Mouse (Mus musculus) C3H10T1/2 (cell line): ENCODE results near the gene Gimap9. TPM values are rescaled to one million over a fixed set of nuclear protein-coding genes. Genes with fewer than 3 reads are reported as not detected.

Source experiments
- polyA plus RNA-seq, 2 experiments: library from polyadenylated mRNA; unstranded; fragments of >200 nt; fragmentation: generic; extraction: Trizol; gene quantifications; one replicate each; pipeline ENCODE4 v1.2.1; 2012; ENCODE audit warnings: missing spikeins in 2 of 2

The Gimap9 gene
- polyA plus RNA-seq: under 1 TPM in 1 of 2 experiments, not detected in 1; 0.08 TPM

DNA sequence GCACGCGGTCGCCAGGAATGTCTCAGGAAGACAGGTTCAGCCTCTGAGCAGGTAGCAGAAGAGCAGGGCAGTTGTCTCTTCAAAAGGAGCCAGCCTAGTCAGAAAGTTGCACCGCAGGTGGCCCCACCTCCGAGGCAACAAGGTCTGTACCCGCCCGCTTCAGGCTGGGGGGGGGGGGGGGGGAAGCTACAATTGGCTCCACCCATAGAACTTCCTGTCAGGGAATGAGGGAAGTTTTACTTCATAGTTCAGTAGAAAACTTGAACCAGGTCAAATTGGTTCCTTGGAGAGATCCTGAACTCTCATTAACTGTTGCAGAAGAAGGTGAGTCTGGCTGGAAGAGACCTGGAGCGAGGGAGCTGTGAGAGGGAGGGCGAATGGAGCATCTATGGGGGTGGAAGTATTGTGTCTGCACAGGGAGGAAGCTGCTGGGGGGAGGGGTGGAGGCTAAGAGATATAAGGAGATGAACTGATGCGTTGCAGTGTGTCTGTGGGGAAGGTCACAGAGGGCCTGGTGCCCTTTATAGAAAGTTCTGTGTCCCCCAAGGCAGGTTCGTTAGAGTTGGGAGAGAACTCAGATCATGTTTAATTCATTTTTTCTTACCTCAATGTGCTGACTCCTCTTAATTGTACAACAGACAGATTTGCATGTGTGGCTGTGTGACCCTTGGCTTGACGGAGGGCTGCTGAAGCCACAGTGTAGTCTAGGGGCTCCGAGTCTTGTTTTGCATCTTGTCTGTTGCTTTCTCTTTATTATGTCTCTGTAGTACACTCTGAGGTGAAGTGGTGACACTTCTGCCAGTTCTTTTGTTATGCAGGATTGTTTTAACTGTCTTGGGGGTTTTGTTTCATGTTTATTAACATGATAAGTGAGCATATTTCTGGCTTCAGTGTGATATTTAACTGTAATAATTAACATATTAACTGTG lies at the start of gene Gimap9:
TSS of gene Gimap9 (plus strand) at position 199 of the 929 bp plus-strand sequence.

DNA sequence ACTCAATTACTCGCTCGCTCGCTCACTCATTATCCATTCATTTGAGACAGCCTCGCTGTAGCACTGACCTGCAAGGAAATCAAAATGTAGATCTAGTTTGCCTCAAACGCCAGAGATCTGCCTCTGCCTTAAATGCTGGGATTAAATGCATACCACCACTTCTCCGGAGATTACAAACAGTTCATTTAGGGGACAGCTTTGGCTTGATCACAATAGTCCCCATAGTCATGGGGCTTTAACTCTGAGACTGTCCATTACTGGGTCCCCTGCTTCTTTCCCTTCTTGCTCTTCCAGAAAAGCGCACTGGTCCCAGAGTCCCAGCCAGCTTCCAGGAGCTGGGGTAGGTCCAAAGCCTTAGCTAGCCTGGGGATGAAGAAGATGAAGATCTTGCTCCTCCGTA lies 49.5 kb upstream of the Gimap9 start, which contains the start of gene AI854703:
TSS of gene AI854703 (plus strand) at position 301 of the 400 bp plus-strand sequence.

DNA sequence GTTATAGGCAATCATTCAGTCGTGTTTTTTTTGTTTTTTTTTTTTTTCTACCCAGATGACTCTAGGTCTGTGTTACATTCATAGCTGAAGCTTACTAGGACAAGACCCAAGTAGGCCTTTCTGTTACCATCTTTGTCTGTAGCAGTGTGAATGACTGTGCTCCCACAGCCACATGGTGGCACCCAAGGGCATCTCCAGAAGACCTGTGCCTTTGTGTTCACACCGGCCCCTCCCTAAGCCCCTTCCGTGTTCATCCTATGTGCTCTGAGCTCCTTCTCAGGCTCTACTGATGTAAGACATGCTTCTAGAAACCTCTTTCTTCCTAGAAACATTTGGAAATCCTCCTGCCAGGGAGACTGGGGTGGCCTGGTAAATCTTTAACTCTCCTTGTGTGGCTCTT lies 28.9 kb upstream of the Gimap9 start, which contains the start of gene Gimap8:
TSS of gene Gimap8 (plus strand) at position 240 of the 400 bp plus-strand sequence.

DNA sequence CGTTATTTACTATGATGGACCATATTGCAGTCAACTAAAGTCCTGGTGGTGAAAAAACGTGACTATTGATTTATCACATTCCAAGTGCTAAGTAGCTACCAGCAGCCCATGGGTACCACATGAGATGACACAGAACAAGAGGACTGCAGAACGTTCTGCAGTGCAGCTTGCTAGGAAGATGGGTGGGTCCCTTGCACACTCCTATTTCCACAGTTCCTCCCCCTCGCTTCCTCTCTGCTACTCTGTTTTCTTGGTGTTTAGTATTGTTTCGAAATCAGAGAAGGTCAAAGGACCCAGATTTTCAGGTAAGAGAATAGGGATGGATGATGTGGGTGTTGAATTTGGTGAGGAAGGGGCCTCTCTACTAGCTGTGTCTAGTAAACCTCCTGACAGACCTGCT lies 8.4 kb downstream of the Gimap9 start, which contains the start of gene Gimap4:
TSS of gene Gimap4 (plus strand) at position 231 of the 400 bp plus-strand sequence.

DNA sequence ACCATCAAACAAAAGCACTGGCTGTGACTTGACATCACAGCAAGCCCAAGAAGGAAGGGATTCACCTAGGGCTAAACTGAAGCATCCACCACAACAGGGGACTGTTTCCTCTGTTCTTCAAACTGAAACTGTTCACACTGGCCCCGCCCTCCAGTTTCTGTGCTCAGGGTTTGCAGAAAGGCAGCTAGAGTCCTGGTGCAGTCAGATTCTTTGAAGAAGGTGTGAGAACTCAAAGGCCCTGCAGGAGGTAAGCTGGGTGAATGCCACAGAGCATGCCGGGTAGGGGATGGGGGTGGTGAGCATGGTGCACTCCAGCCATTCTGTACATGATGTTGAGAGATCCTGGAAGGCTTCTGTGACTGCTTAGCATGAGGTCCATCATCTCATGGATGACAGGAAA lies 42.5 kb downstream of the Gimap9 start, which contains the start of the genes Gm28053 and Gimap7:
TSS of gene Gm28053 (plus strand) at position 153 of the 400 bp plus-strand sequence.
TSS of gene Gimap7 (plus strand) at position 167 of the 400 bp plus-strand sequence.

Other genes with a start within 250 kb of the Gimap9 start
- 1 to 10 TPM in 1 of 2 experiments, under 1 TPM in 1; 0.02 to 1.2 TPM for gene Zfp467, start 230.3 kb upstream of the Gimap9 start, polyA plus RNA-seq
- under 1 TPM in 1 of 2 experiments, not detected in 1; 0.06 TPM for gene Sspo, start 227.9 kb upstream of the Gimap9 start, polyA plus RNA-seq
- gene Atp6v0e2, start 138.5 kb upstream of the Gimap9 start, polyA plus RNA-seq: 1 to 10 TPM in 1 of 2 experiments, under 1 TPM in 1; 0.92 to 2.3 TPM
- 10 to 100 TPM in 1 of 2 experiments, 1 to 10 TPM in 1; 1.8 to 19.9 TPM for gene Lrrc61, start 121.3 kb upstream of the Gimap9 start, polyA plus RNA-seq
- 10 to 100 TPM in 1 of 2 experiments, under 1 TPM in 1; 0.09 to 44.4 TPM for gene Rarres2, start 103.3 kb upstream of the Gimap9 start, polyA plus RNA-seq
- gene Gm45021, start 86.5 kb upstream of the Gimap9 start, polyA plus RNA-seq: not detected
- 1 to 10 TPM; 2.3 to 8.6 TPM for gene Repin1, start 82.2 kb upstream of the Gimap9 start, polyA plus RNA-seq
- 1 to 10 TPM in 1 of 2 experiments, not detected in 1; 1.6 TPM for gene Gm44965, start 82.2 kb upstream of the Gimap9 start, polyA plus RNA-seq
- gene Zfp775, start 74.1 kb upstream of the Gimap9 start, polyA plus RNA-seq: 1 to 10 TPM in 1 of 2 experiments, under 1 TPM in 1; 0.67 to 2.8 TPM
- gene AI854703, start 49.4 kb upstream of the Gimap9 start, polyA plus RNA-seq: under 1 TPM in 1 of 2 experiments, not detected in 1; 0.02 TPM
- not detected for gene Gimap8, start 28.9 kb upstream of the Gimap9 start, polyA plus RNA-seq
- gene Gimap4, start 8.4 kb downstream of the Gimap9 start, polyA plus RNA-seq: not detected
- not detected for gene Gimap6, start 32.1 kb downstream of the Gimap9 start, polyA plus RNA-seq
- gene Gm28053, start 42.5 kb downstream of the Gimap9 start, polyA plus RNA-seq: not detected
- gene Gimap7, start 42.5 kb downstream of the Gimap9 start, polyA plus RNA-seq: not detected
- gene Gimap1, start 62.9 kb downstream of the Gimap9 start, polyA plus RNA-seq: not detected
- gene Gimap5, start 70.1 kb downstream of the Gimap9 start, polyA plus RNA-seq: not detected
- not detected for gene Gimap3, start 94.7 kb downstream of the Gimap9 start, polyA plus RNA-seq
- 1 to 10 TPM; 1.7 to 8.0 TPM for gene Tmem176a, start 164.8 kb downstream of the Gimap9 start, polyA plus RNA-seq
- 10 to 100 TPM in 1 of 2 experiments, 1 to 10 TPM in 1; 2.1 to 16.5 TPM for gene Tmem176b, start 165.4 kb downstream of the Gimap9 start, polyA plus RNA-seq
- gene Aoc1, start 196.8 kb downstream of the Gimap9 start, polyA plus RNA-seq: under 1 TPM in 1 of 2 experiments, not detected in 1; 0.01 TPM